Mouse (Mus musculus) intestine, postnatal 0 days (tissue): ENCODE data around the gene Cwc27. TPM values are rescaled to one million over a fixed set of nuclear protein-coding genes. Genes with fewer than 3 reads are reported as not detected.

Experiments used
- ATAC-seq: fragments of 200-750 bp; cut with Nextera tagmentation; 2 replicates; pipeline ENCODE4 v1.8.0; 2017; ENCODE audit warnings: mild to moderate bottlenecking, moderate TSS enrichment, moderate library complexity
- H3K27ac ChIP-seq: fragments of 300-500 bp; sonication (generic); 2 replicates; pipeline ENCODE4 v1.5.1; 2014; ENCODE audit warnings: mild to moderate bottlenecking, low read depth, low read length, moderate library complexity
- H3K27me3 ChIP-seq: fragments of 300-500 bp; sonication (generic); replicated peaks from 2 replicates; pipeline ENCODE4 v1.6.1; 2014; ENCODE audit warnings: low read length, mixed read lengths; ENCODE audit not compliant: control insufficient read depth, insufficient read depth
- H3K36me3 ChIP-seq: fragments of 300-500 bp; sonication (generic); 2 replicates; pipeline ENCODE4 v1.6.1; 2014; ENCODE audit warnings: mild to moderate bottlenecking, moderate library complexity; ENCODE audit not compliant: control insufficient read depth, insufficient read depth
- H3K4me1 ChIP-seq: fragments of 300-500 bp; sonication (generic); replicated peaks from 2 replicates; pipeline ENCODE4 v1.6.1; 2014; ENCODE audit warnings: antibody characterized with exemption, low read length, mixed read lengths; ENCODE audit not compliant: control insufficient read depth, insufficient read depth
- H3K4me2 ChIP-seq: fragments of 300-500 bp; sonication (generic); replicated peaks from 2 replicates; pipeline ENCODE4 v1.6.1; 2014; ENCODE audit warnings: low read depth, mild to moderate bottlenecking, moderate library complexity
- H3K4me3 ChIP-seq: fragments of 300-500 bp; sonication (generic); 2 replicates; pipeline ENCODE4 v1.5.1; 2014; ENCODE audit warnings: low read depth, low read length
- H3K9ac ChIP-seq: fragments of 300-500 bp; sonication (generic); 2 replicates; pipeline ENCODE4 v1.6.1; 2014; ENCODE audit warnings: mild to moderate bottlenecking, low read depth, low read length
- H3K9me3 ChIP-seq: fragments of 300-500 bp; sonication (generic); 2 replicates; pipeline ENCODE4 v1.6.1; 2016; ENCODE audit warnings: mixed run types; ENCODE audit not compliant: control insufficient read depth
- CTCF ChIP-seq: sonication (generic); IDR thresholded peaks from 2 replicates; pipeline ENCODE4 v1.5.1; 2016; ENCODE audit warnings: low read depth, mild to moderate bottlenecking, control low read depth, antibody characterized with exemption, moderate library complexity
- WGBS: fragments of 180-500 bp; shearing (Covaris S2); extraction: QIAGEN DNeasy Blood & Tissue Kit; methylation state at CpG from one replicate; pipeline ENCODE4 v1.1.7; 2014; 5-methylcytosine and 5-hydroxymethylcytosine counted together
- polyA plus RNA-seq: library from polyadenylated mRNA; unstranded; fragments of >200 nt; fragmentation: Nextera tagmentation; extraction: Ambion mirVana; gene quantifications from 2 replicates; pipeline ENCODE4 v1.2.1, GENCODE M21; 2015

Gene Cwc27
- polyA plus RNA-seq, 1 experiment from 2014 or later, result 15.6 TPM

- Histone ChIP-seq H3K4me3 (no peak overlapping the region), H3K4me2 (no peak overlapping the region), H3K9me3 (no peaks in the 10 kb centered on the region), H3K36me3 (peaks cover 9% of the 10 kb centered on the region; the same call in 1 of the 2 replicates), H3K9ac (no peak overlapping the region), H3K27me3 (no peaks in the 10 kb centered on the region), H3K4me1 (no peaks in the 10 kb centered on the region), H3K27ac (no peak overlapping the region)
- TF ChIP-seq CTCF, result no peak
- 94% methylated on average over 7 of the region's 7 CpGs for WGBS
- ATAC-seq, result no peak
These were observed 156.8 kb downstream of the Cwc27 start for GRCm38 (mm10) chr13:104660042-104660680.

DNA sequence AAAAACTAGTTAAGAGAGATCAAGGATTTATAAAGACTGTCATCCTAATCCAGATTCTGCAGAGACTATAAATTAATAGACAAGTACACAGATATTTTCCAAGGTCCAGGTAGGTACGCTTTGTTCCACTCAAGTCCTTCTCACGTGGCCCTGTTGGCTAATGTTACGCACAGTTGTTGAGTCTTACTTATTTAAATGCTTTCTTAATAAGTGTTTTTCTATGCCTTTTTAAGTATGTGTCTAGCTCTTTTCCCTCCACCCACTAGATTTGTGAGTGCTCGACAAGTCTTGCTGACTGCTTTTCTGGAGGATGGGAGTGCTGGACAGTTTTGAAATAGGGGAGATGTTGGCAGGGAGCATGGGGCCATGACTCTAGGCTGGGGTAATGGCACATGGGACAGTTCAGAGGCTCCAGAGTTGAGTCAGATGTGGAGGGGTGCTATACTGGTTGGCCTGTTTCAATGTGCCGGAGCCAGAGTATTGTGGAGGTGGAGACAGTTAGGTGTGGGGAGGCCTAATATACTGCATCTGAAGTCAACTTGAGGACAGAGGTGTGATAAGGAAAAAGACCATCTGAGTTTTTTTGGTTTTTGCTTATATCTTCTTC is 160.2 kb downstream of the Cwc27 start:
- Histone ChIP-seq H3K9ac (no peak overlapping the region), H3K9me3 (no peaks in the 10 kb centered on the region), H3K36me3 (peaks cover 9% of the 10 kb centered on the region; the same call in 1 of the 2 replicates), H3K4me2 (no peak overlapping the region), H3K4me1 (no peaks in the 10 kb centered on the region), H3K27me3 (no peaks in the 10 kb centered on the region), H3K4me3 (no peak overlapping the region), H3K27ac (no peak overlapping the region)
- WGBS, result 99% methylated on average over 5 of the region's 5 CpGs
- no peak for ATAC-seq
- TF ChIP-seq CTCF, result no peak

GRCm38 (mm10) chr13:104655137-104655536 is 161.8 kb downstream of the Cwc27 start:
- Histone ChIP-seq H3K9me3 (no peaks in the 10 kb centered on the region), H3K9ac (no peak overlapping the region), H3K4me1 (no peaks in the 10 kb centered on the region), H3K36me3 (no peaks in the 10 kb centered on the region), H3K4me2 (no peak overlapping the region), H3K4me3 (no peak overlapping the region), H3K27ac (no peak overlapping the region), H3K27me3 (no peaks in the 10 kb centered on the region)
- no peak for TF ChIP-seq CTCF
- ATAC-seq, result no peak
- WGBS, result 80% methylated on average over 3 of the region's 3 CpGs

DNA sequence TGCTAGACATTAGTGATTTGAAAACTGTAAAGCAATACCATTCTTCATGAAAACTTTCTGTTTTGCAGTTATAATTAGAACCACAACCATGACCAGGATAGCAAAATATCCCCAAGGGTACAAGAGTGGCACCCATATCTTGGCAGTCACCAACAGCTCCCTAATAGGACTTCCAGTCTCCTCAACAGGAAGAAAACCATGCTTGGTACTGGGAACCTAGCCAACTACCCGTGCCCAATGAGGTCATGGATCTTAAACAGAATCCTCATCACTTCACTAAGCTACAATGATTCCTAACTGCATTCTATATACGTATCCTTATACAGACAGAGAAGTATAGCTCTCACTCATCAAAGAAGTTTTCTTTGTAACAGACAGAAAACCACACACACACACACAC is 165.2 kb downstream of the Cwc27 start:
- no peak overlapping the region for H3K4me2 ChIP-seq
- H3K36me3 ChIP-seq, result no peaks in the 10 kb centered on the region
- ATAC-seq, result no peak
- H3K27me3 ChIP-seq, result no peaks in the 10 kb centered on the region
- 78% methylated on average over 2 of the region's 2 CpGs for WGBS
- no peak for TF ChIP-seq CTCF
- H3K9me3 ChIP-seq, result no peaks in the 10 kb centered on the region
- no peak overlapping the region for H3K27ac ChIP-seq
- no peak overlapping the region for H3K4me3 ChIP-seq
- H3K9ac ChIP-seq, result no peak overlapping the region
- H3K4me1 ChIP-seq, result no peaks in the 10 kb centered on the region

- no peak for TF ChIP-seq CTCF
These were observed 166.3 kb downstream of the Cwc27 start for GRCm38 (mm10) chr13:104650654-104651053.

GRCm38 (mm10) chr13:104650145-104650544 is 166.8 kb downstream of the Cwc27 start:
- H3K36me3 ChIP-seq, result no peaks in the 10 kb centered on the region
- H3K4me3 ChIP-seq, result no peak overlapping the region
- H3K9ac ChIP-seq, result no peak overlapping the region
- TF ChIP-seq CTCF, result no peak
- no peaks in the 10 kb centered on the region for H3K27me3 ChIP-seq
- H3K4me2 ChIP-seq, result no peak overlapping the region
- H3K9me3 ChIP-seq, result no peaks in the 10 kb centered on the region
- no peaks in the 10 kb centered on the region for H3K4me1 ChIP-seq
- ATAC-seq, result no peak
- H3K27ac ChIP-seq, result no peak overlapping the region
- WGBS, result 67% methylated on average over 5 of the region's 5 CpGs

More at GRCm38 (mm10) chr13:104650654-104651053, 166.3 kb downstream of the Cwc27 start:
- no peak for ATAC-seq
- H3K4me1 ChIP-seq, result no peaks in the 10 kb centered on the region
- H3K4me2 ChIP-seq, result no peak overlapping the region
- no peak overlapping the region for H3K27ac ChIP-seq
- H3K27me3 ChIP-seq, result no peaks in the 10 kb centered on the region
- WGBS, result 63% methylated on average over 2 of the region's 2 CpGs
- H3K9me3 ChIP-seq, result no peaks in the 10 kb centered on the region
- no peak overlapping the region for H3K9ac ChIP-seq
- H3K4me3 ChIP-seq, result no peak overlapping the region
- no peaks in the 10 kb centered on the region for H3K36me3 ChIP-seq
